20 mouse cellular contexts compared by ENCODE assay signal in genomic region chr2:6850102-6850644, GRCm38 (mm10).
DNase-seq lines count a peak whose midpoint lies in the region; ATAC-seq and TF ChIP-seq lines count a peak whose summit lies in the region.
"Had no signal": no experiment of that assay in that cellular context is flagged by ENCODE, and none has a peak within 500 bp of the region (broad histone marks: within the 10 kb centered on the region; RNA-seq: fewer than 3 reads in every experiment).

No protein-coding gene starts in this region.

- peak; percentile 68; the same call in 1 of the 2 replicates for ATAC-seq in hindbrain, embryonic 11.5 days (ENCODE audit: low FRiP score)
- ATAC-seq in hindbrain, postnatal 0 days, result no peak
- peak; percentile 32; the same call in 1 of the 2 replicates for ATAC-seq in forebrain, embryonic 16.5 days
- no peak for ATAC-seq in midbrain, postnatal 0 days (ENCODE audit: low FRiP score)

- DNase-seq in hindbrain, embryonic 11.5 days (ENCODE audit: low spot score), result peak; percentile 20
- DNase-seq in hindbrain, postnatal 0 days (ENCODE audit: low spot score), result no peak
- DNase-seq in brain, embryonic 14.5 days (ENCODE audit: low read depth), result peak; percentile 60
- peak; percentile 31 for DNase-seq in midbrain, postnatal 0 days (ENCODE audit: low spot score)
- no peak for DNase-seq in ovary, postnatal 14 days (ENCODE audit: low spot score)
- no peak for DNase-seq in lung, postnatal 36 days
- DNase-seq: adrenal gland, postnatal 36 days; cerebellum, adult 18-20 months; cerebellum, postnatal 36 days; heart, adult 18-20 months; heart, postnatal 36 days; kidney, adult 8-10 months; right cerebral cortex, postnatal 25 days; thymus, adult 2 months had no signal

- H3K9ac ChIP-seq in hindbrain, embryonic 11.5 days (ENCODE audit: low read depth, low read length), result no peak overlapping the region
- no peak overlapping the region for H3K9ac ChIP-seq in hindbrain, postnatal 0 days (replicated peaks; ENCODE audit: low read length)
- no peak overlapping the region for H3K9ac ChIP-seq in forebrain, embryonic 16.5 days (replicated peaks; ENCODE audit: low read depth, low read length)
- no peak overlapping the region for H3K9ac ChIP-seq in midbrain, postnatal 0 days (replicated peaks; ENCODE audit: low read length, poor library complexity, severe bottlenecking)
- H3K9ac ChIP-seq: limb, embryonic 12.5 days; liver, embryonic 14.5 days; lung, embryonic 15.5 days; stomach, embryonic 15.5 days had no signal

- H3K27me3 ChIP-seq in hindbrain, embryonic 11.5 days (ENCODE audit: control insufficient read depth, insufficient read depth, low read length), result no peaks in the 10 kb centered on the region
- H3K27me3 ChIP-seq in hindbrain, postnatal 0 days (ENCODE audit: insufficient read depth, low read length), result no peaks in the 10 kb centered on the region
- no peaks in the 10 kb centered on the region for H3K27me3 ChIP-seq in forebrain, embryonic 16.5 days (replicated peaks; ENCODE audit: control insufficient read depth, insufficient read depth, low read length)
- H3K27me3 ChIP-seq in midbrain, postnatal 0 days (ENCODE audit: insufficient read depth, low read length), result no peaks in the 10 kb centered on the region
- H3K27me3 ChIP-seq: limb, embryonic 12.5 days; lung, embryonic 15.5 days; stomach, embryonic 15.5 days had no signal

- H3K36me3 ChIP-seq in hindbrain, embryonic 11.5 days (ENCODE audit: control insufficient read depth, insufficient read depth, low read length), result no peaks in the 10 kb centered on the region
- H3K36me3 ChIP-seq in hindbrain, postnatal 0 days (ENCODE audit: insufficient read depth, low read length), result no peaks in the 10 kb centered on the region
- no peaks in the 10 kb centered on the region for H3K36me3 ChIP-seq in forebrain, embryonic 16.5 days (ENCODE audit: control insufficient read depth, insufficient read depth)
- no peaks in the 10 kb centered on the region for H3K36me3 ChIP-seq in midbrain, postnatal 0 days (ENCODE audit: insufficient read depth, low read length)
- H3K36me3 ChIP-seq: limb, embryonic 12.5 days; lung, embryonic 15.5 days; stomach, embryonic 15.5 days had no signal

- no peak overlapping the region for H3K4me3 ChIP-seq in hindbrain, embryonic 11.5 days (ENCODE audit: low read depth, low read length)
- no peak overlapping the region for H3K4me3 ChIP-seq in hindbrain, postnatal 0 days (ENCODE audit: low read length)
- H3K4me3 ChIP-seq in forebrain, embryonic 16.5 days (replicated peaks; ENCODE audit: low read length), result no peak overlapping the region
- no peak overlapping the region for H3K4me3 ChIP-seq in midbrain, postnatal 0 days (ENCODE audit: low read depth, low read length)
- H3K4me3 ChIP-seq: limb, embryonic 12.5 days; lung, embryonic 15.5 days; stomach, embryonic 15.5 days had no signal

- no peaks in the 10 kb centered on the region for H3K9me3 ChIP-seq in hindbrain, embryonic 11.5 days (ENCODE audit: control insufficient read depth, low read length)
- no peaks in the 10 kb centered on the region for H3K9me3 ChIP-seq in hindbrain, postnatal 0 days (ENCODE audit: low read length)
- H3K9me3 ChIP-seq in forebrain, embryonic 16.5 days (ENCODE audit: control insufficient read depth, low read length), result no peaks in the 10 kb centered on the region
- no peaks in the 10 kb centered on the region for H3K9me3 ChIP-seq in midbrain, postnatal 0 days (ENCODE audit: low read length)
- H3K9me3 ChIP-seq: limb, embryonic 12.5 days; lung, embryonic 15.5 days; stomach, embryonic 15.5 days had no signal

- no peak for TF ChIP-seq POLR2A in brain, embryonic 14.5 days (IDR thresholded peaks at IDR 0.05; ENCODE audit: borderline replicate concordance, extremely low read depth, insufficient read depth, insufficient read length, poor library complexity, severe bottlenecking)

- H3K4me2 ChIP-seq in hindbrain, embryonic 11.5 days (replicated peaks; ENCODE audit: low read depth, low read length), result no peak overlapping the region
- no peak overlapping the region for H3K4me2 ChIP-seq in hindbrain, postnatal 0 days (ENCODE audit: low read depth, low read length)
- H3K4me2 ChIP-seq in forebrain, embryonic 16.5 days (ENCODE audit: low read length), result no peak overlapping the region
- H3K4me2 ChIP-seq in midbrain, postnatal 0 days (ENCODE audit: low read depth, low read length, poor library complexity, severe bottlenecking), result no peak overlapping the region
- H3K4me2 ChIP-seq: limb, embryonic 12.5 days; lung, embryonic 15.5 days; stomach, embryonic 15.5 days had no signal

- H3K4me1 ChIP-seq in hindbrain, embryonic 11.5 days (replicated peaks; ENCODE audit: control insufficient read depth, insufficient read depth, low read length), result no peaks in the 10 kb centered on the region
- H3K4me1 ChIP-seq in hindbrain, postnatal 0 days (ENCODE audit: insufficient read depth, low read length), result no peaks in the 10 kb centered on the region
- peaks cover 17% of the 10 kb centered on the region for H3K4me1 ChIP-seq in forebrain, embryonic 16.5 days (replicated peaks; ENCODE audit: control insufficient read depth, insufficient read depth, low read length)
- H3K4me1 ChIP-seq in midbrain, postnatal 0 days (ENCODE audit: insufficient read depth, low read length), result no peaks in the 10 kb centered on the region
- H3K4me1 ChIP-seq: limb, embryonic 12.5 days; lung, embryonic 15.5 days; stomach, embryonic 15.5 days had no signal

- peak overlapping the region; percentile 7; the same call in 1 of the 2 replicates for H3K27ac ChIP-seq in hindbrain, embryonic 11.5 days (ENCODE audit: low read depth, low read length)
- no peak overlapping the region for H3K27ac ChIP-seq in hindbrain, postnatal 0 days
- 0 out of 2 replicates have a peak overlapping the region, but pooled peaks have one; percentile 15 for H3K27ac ChIP-seq in forebrain, embryonic 16.5 days (ENCODE audit: low read length)
- no peak overlapping the region for H3K27ac ChIP-seq in midbrain, postnatal 0 days (ENCODE audit: low read depth, low read length)
- H3K27ac ChIP-seq: limb, embryonic 12.5 days; liver, embryonic 14.5 days; lung, embryonic 15.5 days; macrophage; stomach, embryonic 15.5 days had no signal

- no peak for TF ChIP-seq CTCF in hindbrain, postnatal 0 days (IDR thresholded peaks at IDR 0.05; ENCODE audit: low read depth)
- no peak for TF ChIP-seq CTCF in brain, embryonic 14.5 days (IDR thresholded peaks at IDR 0.05; ENCODE audit: borderline replicate concordance, extremely low read depth, insufficient read depth, insufficient read length)
- no peak for TF ChIP-seq CTCF in midbrain, postnatal 0 days (IDR thresholded peaks at IDR 0.05)

- 35% methylated on average over 2 of the region's 2 CpGs for WGBS in hindbrain, embryonic 11.5 days
- 24% methylated on average over 2 of the region's 2 CpGs for WGBS in hindbrain, postnatal 0 days
- WGBS in forebrain, embryonic 16.5 days, result 17% methylated on average over 2 of the region's 2 CpGs
- 20% methylated on average over 2 of the region's 2 CpGs for WGBS in midbrain, postnatal 0 days

Comparison
In these comparisons a context has a peak if more than half of its experiments do, and no peak if none do; other contexts are left out.
1. ATAC-seq: peak in hindbrain, embryonic 11.5 days (single experiment) and forebrain, embryonic 16.5 days (single experiment); none in hindbrain, postnatal 0 days (single experiment) and midbrain, postnatal 0 days (single experiment).
2. DNase-seq: peak in hindbrain, embryonic 11.5 days (single experiment), brain, embryonic 14.5 days (single experiment) and midbrain, postnatal 0 days (single experiment); none in hindbrain, postnatal 0 days (single experiment), ovary, postnatal 14 days (single experiment) and lung, postnatal 36 days (single experiment).
3. H3K27ac ChIP-seq: peak in hindbrain, embryonic 11.5 days (single experiment) and forebrain, embryonic 16.5 days (single experiment); none in hindbrain, postnatal 0 days (single experiment) and midbrain, postnatal 0 days (single experiment).